Mouse (Mus musculus): Measurements from ENCODE around the gene Dnm2. TPM values are rescaled to one million over a fixed set of nuclear protein-coding genes. Genes with fewer than 3 reads are reported as not detected.

The Dnm2 gene
- 51.4 and 53.8 TPM in 2 replicates for polyA plus RNA-seq (2015; fragmentation: Nextera tagmentation; extraction: Ambion mirVana)

DNA sequence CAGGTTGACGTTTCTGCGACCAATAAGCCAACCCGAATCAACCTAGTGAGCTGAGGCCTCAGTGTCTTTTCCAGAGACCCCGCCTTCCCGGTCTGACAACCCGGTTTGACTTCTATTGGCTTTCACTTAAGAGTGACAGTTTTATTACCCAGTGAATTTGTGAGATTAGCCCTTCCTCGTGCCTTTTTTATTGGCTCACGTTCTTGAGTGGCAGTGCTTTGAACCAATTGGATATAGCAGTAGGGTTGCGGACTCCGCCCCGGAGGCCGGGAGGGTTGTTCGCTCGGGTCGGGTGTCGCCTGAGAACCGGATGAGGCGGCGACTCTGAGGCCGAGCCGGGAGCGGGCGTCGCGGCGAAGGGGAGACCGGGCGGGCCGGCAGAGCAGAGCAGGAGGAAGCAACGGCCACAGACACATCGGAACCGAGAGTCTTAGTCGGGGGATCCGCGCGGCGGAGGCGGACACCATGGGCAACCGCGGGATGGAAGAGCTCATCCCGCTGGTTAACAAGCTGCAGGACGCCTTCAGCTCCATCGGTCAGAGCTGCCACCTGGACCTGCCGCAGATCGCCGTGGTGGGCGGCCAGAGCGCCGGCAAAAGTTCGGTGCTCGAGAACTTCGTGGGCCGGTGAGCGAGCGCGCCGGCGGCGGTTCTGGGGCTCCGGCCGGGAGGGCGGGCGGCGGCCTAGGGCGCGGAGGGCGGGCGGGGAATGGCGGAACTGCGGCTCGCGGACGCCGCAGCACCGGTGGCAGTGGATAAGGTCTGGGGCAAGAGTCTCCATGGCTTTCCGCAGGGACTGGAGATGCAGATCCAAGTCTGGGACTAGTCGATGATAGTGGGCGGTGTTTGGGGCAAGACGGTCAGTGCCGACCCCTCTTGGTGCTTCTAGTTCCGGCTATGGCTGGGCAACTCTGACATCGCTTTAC lies at the start of gene Dnm2:
Gene Dnm2, plus strand, starts transcription at position 278 of the 925 bp plus-strand sequence.

GRCm38 (mm10) chr9:21411669-21412550 lies 12.8 kb upstream of the Dnm2 start, which contains the start of gene Qtrt1:
TSS of gene Qtrt1 (plus strand) at chr9:21411837.

DNA sequence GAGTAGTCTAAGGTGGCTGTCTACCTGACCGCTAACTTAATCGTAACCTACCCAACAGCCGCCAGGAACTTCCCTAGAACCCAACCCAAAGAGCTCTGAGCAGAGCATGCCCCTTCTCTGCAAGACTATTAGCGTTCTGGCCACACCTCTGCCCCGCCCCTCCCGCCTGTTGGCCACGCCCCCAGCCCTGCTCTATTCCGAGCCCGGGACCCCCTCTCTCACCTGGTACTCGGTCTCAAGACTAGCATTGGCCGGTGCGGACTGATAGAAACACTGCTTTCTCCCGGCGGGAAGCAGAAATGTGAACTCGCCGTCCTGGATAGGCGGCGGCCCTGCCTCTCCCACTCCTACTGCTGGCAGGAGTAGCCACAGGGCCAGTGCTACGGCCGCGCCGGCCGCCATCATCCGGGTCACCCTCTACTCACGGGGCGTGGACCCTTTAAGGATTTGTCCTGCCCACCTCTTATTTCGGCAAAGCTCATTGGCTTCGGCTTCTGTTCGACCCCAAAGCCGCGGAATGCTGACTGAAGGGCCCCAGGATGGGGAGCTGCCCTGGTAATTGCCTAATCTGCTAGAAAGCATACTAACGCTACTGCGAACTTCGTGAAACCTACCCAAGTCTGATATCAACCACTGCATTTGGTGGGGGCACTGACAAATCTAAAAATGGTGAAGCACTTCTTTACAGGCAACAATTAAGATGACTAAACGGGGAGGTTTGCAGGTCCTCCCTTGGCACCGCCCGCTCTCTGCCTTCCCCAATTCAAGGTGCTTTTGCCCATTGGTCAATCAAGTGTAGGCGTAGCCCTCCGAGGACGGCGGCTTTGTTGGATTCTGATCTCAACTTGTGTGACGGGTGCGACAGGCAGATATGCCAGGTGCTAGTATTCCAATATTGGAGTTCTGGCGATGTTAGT lies 85.3 kb downstream of the Dnm2 start, which contains the start of gene Tmed1:
Gene Tmed1, minus strand, starts transcription at position 481 of the 917 bp plus-strand sequence.

GRCm38 (mm10) chr9:21525937-21526633 lies 101.4 kb downstream of the Dnm2 start, which contains the start of gene AB124611:
TSS of gene AB124611 (plus strand) at chr9:21526176.

GRCm38 (mm10) chr9:21546789-21547074 lies 122.0 kb downstream of the Dnm2 start, which contains the start of gene Carm1:
TSS of gene Carm1 (plus strand) at chr9:21546894.

Other genes starting within 250 kb of the Dnm2 start
- 31.7 and 37.9 TPM in 2 replicates for gene Keap1, start 185.5 kb upstream of the Dnm2 start, polyA plus RNA-seq (2015; fragmentation: Nextera tagmentation; extraction: Ambion mirVana)
- 0.52 and 0.57 TPM in 2 replicates for gene S1pr5, start 176.5 kb upstream of the Dnm2 start, polyA plus RNA-seq (2015; fragmentation: Nextera tagmentation; extraction: Ambion mirVana)
- gene Atg4d, start 159.6 kb upstream of the Dnm2 start, polyA plus RNA-seq (2015; fragmentation: Nextera tagmentation; extraction: Ambion mirVana) = 60.0 and 74.6 TPM in 2 replicates
- gene Kri1, start 136.9 kb upstream of the Dnm2 start, polyA plus RNA-seq (2015; fragmentation: Nextera tagmentation; extraction: Ambion mirVana) = 14.7 and 14.9 TPM in 2 replicates
- 125 and 133 TPM in 2 replicates for gene Cdkn2d, start 133.5 kb upstream of the Dnm2 start, polyA plus RNA-seq (2015; fragmentation: Nextera tagmentation; extraction: Ambion mirVana)
- 0.11 and 0.13 TPM in 2 replicates for gene Ap1m2, start 112.6 kb upstream of the Dnm2 start, polyA plus RNA-seq (2015; fragmentation: Nextera tagmentation; extraction: Ambion mirVana)
- 37.8 and 47.0 TPM in 2 replicates for gene Slc44a2, start 104.2 kb upstream of the Dnm2 start, polyA plus RNA-seq (2015; fragmentation: Nextera tagmentation; extraction: Ambion mirVana)
- 54.4 and 64.5 TPM in 2 replicates for gene Ilf3, start 57.0 kb upstream of the Dnm2 start, polyA plus RNA-seq (2015; fragmentation: Nextera tagmentation; extraction: Ambion mirVana)
- 26.2 and 27.2 TPM in 2 replicates for gene Qtrt1, start 13.1 kb upstream of the Dnm2 start, polyA plus RNA-seq (2015; fragmentation: Nextera tagmentation; extraction: Ambion mirVana)
- 26.0 and 30.3 TPM in 2 replicates for gene Tmed1, start 85.3 kb downstream of the Dnm2 start, polyA plus RNA-seq (2015; fragmentation: Nextera tagmentation; extraction: Ambion mirVana)
- 28.3 and 37.9 TPM in 2 replicates for gene AB124611, start 101.3 kb downstream of the Dnm2 start, polyA plus RNA-seq (2015; fragmentation: Nextera tagmentation; extraction: Ambion mirVana)
- gene Carm1, start 122.0 kb downstream of the Dnm2 start, polyA plus RNA-seq (2015; fragmentation: Nextera tagmentation; extraction: Ambion mirVana) = 16.9 and 17.5 TPM in 2 replicates
- gene Timm29, start 167.8 kb downstream of the Dnm2 start, polyA plus RNA-seq (2015; fragmentation: Nextera tagmentation; extraction: Ambion mirVana) = 16.4 and 16.7 TPM in 2 replicates
- gene Yipf2, start 167.9 kb downstream of the Dnm2 start, polyA plus RNA-seq (2015; fragmentation: Nextera tagmentation; extraction: Ambion mirVana) = 11.8 and 13.7 TPM in 2 replicates
- 25.5 and 26.8 TPM in 2 replicates for gene Smarca4, start 191.3 kb downstream of the Dnm2 start, polyA plus RNA-seq (2015; fragmentation: Nextera tagmentation; extraction: Ambion mirVana)